Mouse (Mus musculus) C2C12 (cell line): Measurements from ENCODE around the gene Shisal1. TPM values are rescaled to one million over a fixed set of nuclear protein-coding genes. Genes with fewer than 3 reads are reported as not detected.

Source experiments
- H3K27me3 ChIP-seq: one replicate; pipeline ENCODE4 v1.6.1; 2011; ENCODE audit not compliant: control insufficient read depth, insufficient read depth, insufficient read length
- H3K36me3 ChIP-seq: one replicate; pipeline ENCODE4 v1.6.1; 2011; ENCODE audit not compliant: control insufficient read depth, insufficient read depth
- H3K4me3 ChIP-seq: one replicate; pipeline ENCODE4 v1.5.1; 2011; ENCODE audit warnings: mild to moderate bottlenecking, control low read depth; ENCODE audit not compliant: poor library complexity, insufficient read depth, severe bottlenecking
- H3K79me2 ChIP-seq: one replicate; pipeline ENCODE4 v1.6.1; 2011; ENCODE audit not compliant: control insufficient read depth, insufficient read depth
- H3K79me3 ChIP-seq: one replicate; pipeline ENCODE4 v1.6.1; 2011; ENCODE audit warnings: low read depth, control low read depth
- H3ac ChIP-seq: one replicate; pipeline ENCODE3; 2011; ENCODE audit warnings: low read depth; ENCODE audit not compliant: control insufficient read depth, insufficient read length
- CEBPB ChIP-seq: IDR thresholded peaks from one replicate; pipeline ENCODE4 v1.6.1; 2011; ENCODE audit warnings: low read depth, mild to moderate bottlenecking, control low read depth, moderate library complexity
- CTCF ChIP-seq: IDR thresholded peaks from one replicate; pipeline ENCODE4 v1.5.1; 2011; ENCODE audit not compliant: control insufficient read depth, insufficient read depth, insufficient read length
- FOSL1 ChIP-seq: IDR thresholded peaks from one replicate; pipeline ENCODE4 v1.8.0; 2011; ENCODE audit warnings: mild to moderate bottlenecking, low read length; ENCODE audit not compliant: poor library complexity, insufficient read depth, severe bottlenecking
- MAX ChIP-seq: IDR thresholded peaks from one replicate; pipeline ENCODE4 v1.6.1; 2011; ENCODE audit warnings: mild to moderate bottlenecking, control low read depth
- MYOD1 ChIP-seq: IDR thresholded peaks from one replicate; pipeline ENCODE4 v1.6.1; 2011; ENCODE audit warnings: low read depth; ENCODE audit not compliant: control insufficient read depth, insufficient read length
- MYOG ChIP-seq: IDR thresholded peaks from one replicate; pipeline ENCODE4 v1.6.1; 2011; ENCODE audit not compliant: control insufficient read depth, insufficient read length; ENCODE audit errors: extremely low read depth
- USF1 ChIP-seq: IDR thresholded peaks from one replicate; pipeline ENCODE4 v1.6.1; 2011; ENCODE audit warnings: low read depth, mild to moderate bottlenecking, control low read depth, moderate library complexity
- polyA plus RNA-seq: library from polyadenylated mRNA; unstranded; fragments of >200 nt; fragmentation: generic; extraction: Trizol; gene quantifications from one replicate; pipeline ENCODE4 v1.2.1, GENCODE M21; 2012; ENCODE audit warnings: missing spikeins

Gene Shisal1
- polyA plus RNA-seq, 1 experiment = not detected

DNA sequence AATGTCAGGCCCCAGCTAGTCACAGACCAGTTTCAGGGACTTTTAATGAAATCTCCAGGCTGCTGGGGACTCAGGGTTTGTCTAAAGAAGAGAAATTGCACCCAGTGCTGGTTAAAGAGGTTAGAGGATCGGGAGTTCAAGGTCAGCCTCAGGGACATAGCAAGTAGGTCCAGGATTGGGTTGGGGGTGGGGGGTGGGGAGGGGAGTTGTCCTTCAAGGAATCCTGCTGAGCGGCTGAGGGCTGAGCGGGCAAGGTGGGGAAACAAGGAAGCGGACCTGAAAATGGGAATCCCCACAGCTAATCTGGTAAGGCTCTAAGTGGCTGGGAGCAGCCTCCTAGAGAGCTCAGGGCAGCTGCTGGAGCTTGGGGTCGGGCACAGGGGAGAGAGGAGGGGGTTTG is 20.9 kb upstream of the Shisal1 start:
- no peak overlapping the region for H3K4me3 ChIP-seq
- no peaks in the 10 kb centered on the region for H3K79me3 ChIP-seq
- no peak overlapping the region for H3ac ChIP-seq
- H3K36me3 ChIP-seq = no peaks in the 10 kb centered on the region
- no peak for TF ChIP-seq MYOG
- no peak for TF ChIP-seq MYOD1
- no peak for TF ChIP-seq CEBPB
- no peak for TF ChIP-seq CTCF
- no peak for TF ChIP-seq USF1
- no peak for TF ChIP-seq MAX
- TF ChIP-seq FOSL1 = no peak
- H3K79me2 ChIP-seq = no peaks in the 10 kb centered on the region
- H3K27me3 ChIP-seq = peaks cover 32% of the 10 kb centered on the region

DNA sequence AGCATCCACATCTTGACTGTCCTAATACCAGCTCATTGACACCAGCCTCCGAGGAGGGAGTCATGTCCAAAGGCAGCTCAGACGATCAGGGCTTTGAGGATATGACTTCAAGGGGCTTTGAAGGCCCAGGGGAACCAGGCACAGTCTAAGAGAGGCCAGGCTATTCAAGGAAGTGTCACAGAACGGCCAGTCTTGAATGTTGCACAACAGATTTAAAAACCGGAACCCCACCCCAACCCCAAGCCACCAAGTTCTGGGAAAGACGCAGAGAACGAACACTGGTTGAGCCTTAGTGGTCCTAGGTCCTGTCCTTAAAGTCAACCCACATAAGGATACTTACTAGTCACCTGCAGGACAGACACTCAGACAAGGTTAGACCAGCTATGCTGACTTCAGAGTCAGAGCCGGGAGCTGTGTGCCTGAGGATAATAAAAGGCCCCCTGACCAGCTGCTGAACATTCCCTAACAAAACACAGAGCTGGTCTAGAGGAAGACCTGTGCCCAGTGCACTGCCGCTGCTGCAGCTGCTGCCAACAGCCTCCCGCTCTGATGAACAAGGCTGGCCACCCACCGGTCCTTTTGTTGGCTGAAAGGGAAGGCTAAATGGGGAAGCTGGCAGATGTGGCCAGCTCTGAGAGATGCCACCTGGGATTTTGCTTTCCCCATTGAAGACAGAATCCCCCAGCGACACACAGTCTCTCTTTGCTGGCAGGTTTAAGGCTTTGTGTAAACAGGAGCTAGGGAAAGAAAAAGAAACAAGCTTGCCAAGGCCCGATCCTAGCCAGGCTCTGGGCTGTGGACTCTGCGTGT is 19.8 kb upstream of the Shisal1 start:
- H3K79me3 ChIP-seq = no peaks in the 10 kb centered on the region
- H3K27me3 ChIP-seq = peaks cover 32% of the 10 kb centered on the region
- TF ChIP-seq FOSL1 = no peak
- no peak for TF ChIP-seq USF1
- TF ChIP-seq MYOD1 = no peak
- TF ChIP-seq CTCF = no peak
- TF ChIP-seq MYOG = no peak
- no peak for TF ChIP-seq CEBPB
- no peak for TF ChIP-seq MAX
- no peak overlapping the region for H3K4me3 ChIP-seq
- H3K79me2 ChIP-seq = no peaks in the 10 kb centered on the region
- no peak overlapping the region for H3ac ChIP-seq
- H3K36me3 ChIP-seq = no peaks in the 10 kb centered on the region

- H3K79me2 ChIP-seq = no peaks in the 10 kb centered on the region
- no peaks in the 10 kb centered on the region for H3K79me3 ChIP-seq
- no peak overlapping the region for H3ac ChIP-seq
- peaks cover 3% of the 10 kb centered on the region for H3K27me3 ChIP-seq
- no peak overlapping the region for H3K4me3 ChIP-seq
- TF ChIP-seq FOSL1 = no peak
- TF ChIP-seq MYOD1 = no peak
- no peak for TF ChIP-seq MYOG
- TF ChIP-seq CTCF = no peak
- no peak for TF ChIP-seq MAX
- no peak for TF ChIP-seq CEBPB
- no peak for TF ChIP-seq USF1
- H3K36me3 ChIP-seq = no peaks in the 10 kb centered on the region
Observed at GRCm38 (mm10) chr15:84461429-84461828, 14.5 kb upstream of the Shisal1 start.

DNA sequence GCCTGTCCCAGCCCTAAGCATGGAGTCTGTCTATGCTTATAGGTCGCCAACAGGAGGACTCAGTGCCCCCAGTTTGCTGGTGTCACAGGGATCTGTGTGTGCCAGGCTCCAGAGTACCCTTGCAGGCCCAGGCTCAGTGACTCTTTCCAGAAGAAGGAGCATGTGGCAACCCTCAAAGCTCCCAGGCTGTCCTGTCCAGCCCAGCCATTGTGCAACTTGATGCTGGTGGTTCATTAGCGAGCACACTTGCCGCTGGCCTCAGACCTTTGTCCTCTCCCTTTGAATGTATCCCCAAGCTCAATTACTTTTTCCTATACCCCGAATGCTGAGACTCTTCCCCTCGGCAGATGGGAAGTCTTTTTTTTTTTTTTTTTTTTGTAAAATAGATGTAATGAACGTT is 12.1 kb upstream of the Shisal1 start:
- Histone ChIP-seq H3K36me3 (no peaks in the 10 kb centered on the region), H3K27me3 (no peaks in the 10 kb centered on the region), H3K79me3 (no peaks in the 10 kb centered on the region), H3K4me3 (no peak overlapping the region), H3K79me2 (no peaks in the 10 kb centered on the region), H3ac (no peak overlapping the region)
- no peak for TF ChIP-seq MYOG
- no peak for TF ChIP-seq USF1
- no peak for TF ChIP-seq FOSL1
- TF ChIP-seq CEBPB = no peak
- no peak for TF ChIP-seq MAX

GRCm38 (mm10) chr15:84455286-84455685 is 8.4 kb upstream of the Shisal1 start:
- Histone ChIP-seq H3K79me3 (no peaks in the 10 kb centered on the region), H3ac (no peak overlapping the region), H3K36me3 (no peaks in the 10 kb centered on the region), H3K27me3 (no peaks in the 10 kb centered on the region), H3K4me3 (no peak overlapping the region), H3K79me2 (no peaks in the 10 kb centered on the region)
- TF ChIP-seq MYOD1 = no peak
- no peak for TF ChIP-seq MYOG
- TF ChIP-seq CTCF = no peak
- TF ChIP-seq FOSL1 = no peak
- no peak for TF ChIP-seq USF1

GRCm38 (mm10) chr15:84453091-84453490 is 6.2 kb upstream of the Shisal1 start:
- H3K27me3 ChIP-seq = peaks cover 12% of the 10 kb centered on the region

More at GRCm38 (mm10) chr15:84453091-84453490, 6.2 kb upstream of the Shisal1 start:
- H3K36me3 ChIP-seq = no peaks in the 10 kb centered on the region
- no peak overlapping the region for H3ac ChIP-seq
- no peak overlapping the region for H3K4me3 ChIP-seq
- H3K79me2 ChIP-seq = no peaks in the 10 kb centered on the region
- no peak for TF ChIP-seq MYOD1
- H3K79me3 ChIP-seq = no peaks in the 10 kb centered on the region
